Mouse (Mus musculus): Measurements from ENCODE around the gene Pde10a. TPM values are rescaled to one million over a fixed set of nuclear protein-coding genes. Genes with fewer than 3 reads are reported as not detected.

The Pde10a gene
- total and polyA plus RNA-seq, 3 experiments = 0.04 to 0.41 (median 0.21) TPM

GRCm38 (mm10) chr17:8621906-8622305, 96.7 kb downstream of the Pde10a start:
- H3K79me2 ChIP-seq (replicated peaks; ENCODE audit: control insufficient read depth, extremely low read depth, insufficient read depth, poor library complexity, severe bottlenecking) = no peaks in the 10 kb centered on the region
- H3K4me2 ChIP-seq (ENCODE audit: insufficient read depth, low read depth, poor library complexity, severe bottlenecking) = no peak overlapping the region
- dilution Hi-C loops (cut with MboI; ENCODE audit: extremely low pct_ligation_motif_present, extremely low pct_unique_long_range_greater_than_20kb, low sequenced_read_pairs) = no loop called here
- TF ChIP-seq SMC3 (IDR thresholded peaks at IDR 0.05; ENCODE audit: low read depth, low read length) (no peak), JUN (IDR thresholded peaks at IDR 0.05; ENCODE audit: insufficient read depth, low read depth, low read length) (no peak), MAFK (IDR thresholded peaks at IDR 0.05; ENCODE audit: insufficient replicate concordance, low read length) (no peak), E2F4 (IDR thresholded peaks at IDR 0.05; ENCODE audit: insufficient replicate concordance, low read depth, low read length) (no peak), GABPA (IDR thresholded peaks at IDR 0.05; ENCODE audit: insufficient replicate concordance, low read depth, low read length) (no peak), POLR2A (IDR thresholded peaks at IDR 0.05; ENCODE audit: low read depth, low read length) (no peak), CHD1 (IDR thresholded peaks at IDR 0.05; ENCODE audit: low read depth, low read length) (no peak), TCF12 (IDR thresholded peaks at IDR 0.05; ENCODE audit: low read depth, low read length) (no peak), CHD2 (IDR thresholded peaks at IDR 0.05; ENCODE audit: low read length) (no peak), MAX (IDR thresholded peaks at IDR 0.05; ENCODE audit: low read length) (no peak), USF1 (IDR thresholded peaks at IDR 0.05; ENCODE audit: low read depth, low read length) (no peak), MAZ (IDR thresholded peaks at IDR 0.05; ENCODE audit: low read depth, low read length) (no peak), ZC3H11A (IDR thresholded peaks at IDR 0.05; ENCODE audit: low read depth, low read length) (no peak), POLR2AphosphoS2 (IDR thresholded peaks at IDR 0.05; ENCODE audit: low read depth, low read length) (no peak), JUND (conservative IDR thresholded peaks at IDR 0.05; ENCODE audit: low read depth, low read length) (no peak), NELFE (IDR thresholded peaks at IDR 0.05; ENCODE audit: low read depth, low read length) (no peak), MEF2A (IDR thresholded peaks at IDR 0.05; ENCODE audit: borderline replicate concordance, low read depth, low read length) (no peak)
- no peak for DNase-seq (ENCODE audit: extremely low read depth)
- in situ Hi-C loops (cut with MboI; ENCODE audit: low pct_ligation_motif_present, low pct_unique_long_range_greater_than_20kb, low sequenced_read_pairs) = no loop called here
- H3K27ac ChIP-seq (ENCODE audit: insufficient read depth, low read depth) = no peak overlapping the region
- no peak overlapping the region for H3K9ac ChIP-seq (ENCODE audit: insufficient read depth, low read depth)
- no peak overlapping the region for H3K4me3 ChIP-seq (replicated peaks in 1 of 3; ENCODE audit: low read depth in 2 of 3, low read length in 2 of 3, poor library complexity in 1 of 3)
- H3K9me3 ChIP-seq (replicated peaks; ENCODE audit: low read length) = no peaks in the 10 kb centered on the region
- H3K27me3 ChIP-seq (replicated peaks) = no peaks in the 10 kb centered on the region
- 0 out of 4 replicates have a peak, but pooled peaks cover 0 to 2% of the 10 kb centered on the region in 2 experiments for H3K4me1 ChIP-seq (ENCODE audit: control insufficient read depth in 1 of 2, insufficient read depth in 2 of 2)
- H3K36me3 ChIP-seq (replicated peaks in 1 of 2; ENCODE audit: control insufficient read depth in 1 of 2, insufficient read depth in 1 of 2, low read length in 1 of 2) = no peaks in the 10 kb centered on the region

- dilution Hi-C loops (cut with MboI; ENCODE audit: extremely low pct_ligation_motif_present, extremely low pct_unique_long_range_greater_than_20kb, low sequenced_read_pairs) (no loop called here), in situ Hi-C loops (cut with MboI; ENCODE audit: low pct_ligation_motif_present, low pct_unique_long_range_greater_than_20kb, low sequenced_read_pairs) (loop anchor here (25.0 kb wide), 1 partner anchor 111 kb away; no protein-coding TSS in a partner anchor)
- TF ChIP-seq ETS1 (conservative IDR thresholded peaks at IDR 0.05; ENCODE audit: low read depth, low read length) = no peak
- no peak for TF ChIP-seq JUN (IDR thresholded peaks at IDR 0.05; ENCODE audit: insufficient read depth, low read depth, low read length)
- TF ChIP-seq TBP (conservative IDR thresholded peaks at IDR 0.05; ENCODE audit: low read depth, low read length) = no peak
- no peak for TF ChIP-seq ZC3H11A (IDR thresholded peaks at IDR 0.05; ENCODE audit: low read depth, low read length)
- no peak for TF ChIP-seq MAZ (IDR thresholded peaks at IDR 0.05; ENCODE audit: low read depth, low read length)
- no peak for TF ChIP-seq MAX (IDR thresholded peaks at IDR 0.05; ENCODE audit: low read length)
These were observed 101.2 kb downstream of the Pde10a start for GRCm38 (mm10) chr17:8626421-8626820.

More at GRCm38 (mm10) chr17:8626421-8626820, 101.2 kb downstream of the Pde10a start:
- Histone ChIP-seq H3K27me3 (replicated peaks) (no peaks in the 10 kb centered on the region), H3K27ac (ENCODE audit: insufficient read depth, low read depth) (no peak overlapping the region), H3K4me2 (ENCODE audit: insufficient read depth, low read depth, poor library complexity, severe bottlenecking) (no peak overlapping the region), H3K4me3 (replicated peaks in 1 of 3; ENCODE audit: low read depth in 2 of 3, low read length in 2 of 3, poor library complexity in 1 of 3) (no peak overlapping the region), H3K9me3 (replicated peaks; ENCODE audit: low read length) (no peaks in the 10 kb centered on the region), H3K79me2 (replicated peaks; ENCODE audit: control insufficient read depth, extremely low read depth, insufficient read depth, poor library complexity, severe bottlenecking) (no peaks in the 10 kb centered on the region), H3K9ac (ENCODE audit: insufficient read depth, low read depth) (no peak overlapping the region), H3K36me3 (replicated peaks in 1 of 2; ENCODE audit: control insufficient read depth in 1 of 2, insufficient read depth in 1 of 2, low read length in 1 of 2) (no peaks in the 10 kb centered on the region), H3K4me1 (ENCODE audit: control insufficient read depth in 1 of 2, insufficient read depth in 2 of 2) (peaks cover 0 to 5% of the 10 kb centered on the region in 2 experiments; a peak in 1 of 4 replicates)
- no peak for DNase-seq (ENCODE audit: extremely low read depth)

Measured in CH12.LX (cell line).